Mouse (Mus musculus) right cerebral cortex, adult 2 months (tissue): ENCODE data around the gene Ubxn10.

Source experiments
- DNase-seq, 2 experiments: peaks; one replicate each; pipeline ENCODE4 v3.0.0; 2021 to 2022; ENCODE audit warnings: low spot score in 2 of 2

Gene Ubxn10

DNA sequence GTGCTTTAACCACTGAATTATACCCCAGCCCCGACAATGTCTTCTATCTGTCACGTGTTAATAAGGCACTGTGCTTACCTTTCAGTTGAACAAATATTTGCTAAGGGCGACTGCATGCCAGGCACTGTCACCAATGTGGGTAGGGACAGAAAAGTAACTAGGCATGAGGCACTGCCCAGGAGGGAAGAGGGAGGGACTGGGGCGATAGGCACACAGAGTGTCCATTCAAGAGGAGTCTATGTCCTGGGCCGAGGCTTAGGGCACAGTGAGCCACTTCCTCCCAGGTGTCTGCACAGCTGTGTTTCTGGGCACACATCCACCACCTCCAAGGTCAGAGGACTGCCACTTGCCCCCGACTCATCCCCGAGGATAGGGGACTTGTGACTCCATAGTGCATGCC, at the start of gene Ubxn10:
Gene Ubxn10 (minus strand): TSS at position 137 of the 400 bp plus-strand sequence.
- DNase-seq, result no peak

DNA sequence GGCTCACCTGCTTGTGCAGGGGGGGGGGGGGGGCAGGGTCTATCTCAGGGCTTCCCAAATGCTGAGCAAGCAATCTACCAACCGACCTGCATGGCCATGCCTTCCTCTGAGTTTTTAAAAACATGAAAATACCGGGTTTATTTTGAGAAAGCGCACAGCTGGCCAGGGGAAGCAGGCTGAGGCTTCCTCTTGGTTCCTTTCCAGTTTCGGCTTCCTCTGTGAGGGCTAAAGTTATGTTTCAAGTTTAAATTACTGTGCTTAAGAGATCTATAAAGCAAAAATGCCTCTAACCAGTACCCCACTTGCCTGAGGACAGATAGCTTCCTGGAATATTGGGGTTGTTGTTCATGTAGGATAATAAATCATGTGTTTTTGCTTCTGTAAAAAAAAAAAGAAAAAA, 49.2 kb upstream of the Ubxn10 start:
- DNase-seq, result peak in 1 of 2 experiments; percentile 44

DNA sequence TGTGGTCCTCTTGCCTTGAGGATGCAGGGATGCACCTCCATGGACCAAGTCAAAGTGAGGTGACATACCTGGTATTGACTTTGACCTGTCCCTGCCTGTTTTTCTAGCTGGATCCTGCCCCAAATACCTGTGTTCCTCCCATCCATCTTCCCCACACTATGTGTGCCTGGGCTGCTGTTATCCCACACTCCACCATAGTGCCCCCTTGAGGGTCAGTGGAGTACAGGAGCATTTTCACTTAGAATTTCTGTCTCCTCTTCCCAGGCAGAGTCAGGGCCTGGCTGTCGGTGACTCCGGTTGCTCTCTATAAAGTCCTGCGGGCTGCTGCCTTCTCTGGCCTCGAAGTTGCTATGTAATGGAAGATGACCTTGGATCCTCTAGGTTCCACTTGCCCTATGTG, 48.8 kb upstream of the Ubxn10 start:
- no peak for DNase-seq

DNA sequence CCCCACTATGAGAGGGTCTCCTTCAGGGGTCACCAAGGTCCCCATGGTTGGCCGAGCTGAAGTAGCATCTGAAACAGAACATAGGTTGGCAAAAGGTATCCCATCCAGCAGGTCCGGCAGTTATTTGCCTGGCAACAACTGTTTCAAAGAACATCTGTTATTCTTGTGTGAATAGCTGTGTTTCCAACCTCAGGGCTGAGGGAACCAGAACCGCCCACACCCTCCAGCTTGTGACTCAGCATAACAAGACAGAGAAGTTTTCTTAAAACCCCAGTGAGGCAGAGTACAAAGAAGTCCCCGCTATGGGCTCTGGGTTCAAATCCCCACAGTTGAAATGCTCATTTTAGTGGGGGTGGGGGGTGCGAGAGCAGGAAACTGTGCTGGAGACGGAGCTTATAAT, 45.1 kb upstream of the Ubxn10 start:
- DNase-seq, result peak; percentile 78 to 87

DNA sequence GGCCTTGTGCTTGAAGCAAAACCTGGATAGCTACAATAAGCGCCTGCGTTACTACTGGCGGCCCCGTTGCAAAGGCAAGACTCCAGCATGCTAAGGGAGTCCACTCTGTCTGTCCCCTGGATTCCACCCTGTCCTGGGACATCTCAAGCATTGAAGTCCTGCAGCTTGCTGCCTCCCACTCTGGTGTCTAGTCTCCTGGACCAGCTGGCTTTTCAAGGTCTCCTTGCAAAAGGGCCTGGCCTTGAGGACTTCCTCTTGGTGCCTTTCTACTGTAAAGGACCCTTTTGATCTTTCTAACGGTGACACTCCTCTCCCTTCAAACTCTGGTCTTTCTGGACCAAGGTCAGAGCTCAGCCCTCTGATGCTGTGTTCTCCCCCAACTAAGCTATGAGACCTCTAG, 43.3 kb upstream of the Ubxn10 start:
- DNase-seq, result no peak

DNA sequence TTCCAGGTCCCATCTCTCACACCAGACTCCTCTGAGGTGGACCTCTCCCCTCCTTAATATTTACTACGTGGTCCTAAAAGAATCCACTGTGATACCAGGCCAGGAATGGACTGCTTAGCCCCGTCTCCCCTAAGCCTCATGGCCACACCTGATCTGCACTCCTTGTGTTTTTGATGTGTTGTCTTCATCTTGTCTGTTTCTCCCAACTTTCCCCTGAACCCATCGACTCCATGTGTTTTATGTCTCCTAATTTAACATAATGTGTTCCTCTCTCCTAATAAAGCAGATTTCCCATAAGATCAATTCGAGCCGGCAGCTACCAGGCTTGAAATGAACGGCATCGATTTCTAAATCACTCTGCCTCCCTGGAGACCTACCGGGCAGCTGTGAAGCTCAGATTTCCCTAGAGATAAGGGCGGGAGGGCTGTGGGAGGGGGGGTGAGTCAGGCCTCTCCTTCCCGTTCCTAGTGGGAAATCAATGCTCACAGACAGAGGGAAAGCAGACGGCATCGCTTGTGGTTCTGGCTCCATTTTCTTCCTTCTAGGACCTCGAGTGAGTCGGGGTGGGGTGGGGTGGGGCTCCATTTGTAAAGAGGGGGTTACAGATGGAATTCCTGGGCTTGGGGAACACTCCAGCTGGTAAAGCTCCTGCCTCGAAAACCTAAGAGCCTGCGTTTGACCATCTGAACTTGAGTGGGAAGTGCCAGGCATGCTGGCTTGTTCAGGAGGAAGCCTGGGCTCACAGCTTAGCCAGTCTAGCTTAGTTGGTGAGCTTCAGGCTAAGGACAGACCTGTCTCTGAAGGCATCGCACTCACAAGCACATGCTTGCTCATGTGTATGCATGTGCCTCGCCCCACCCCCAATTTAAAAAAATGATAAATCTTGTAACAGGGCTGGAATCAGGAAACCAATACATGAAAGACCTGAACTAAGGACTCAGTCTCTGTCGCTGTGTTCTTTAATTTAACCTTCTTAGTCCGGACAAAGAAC, 40.7 kb upstream of the Ubxn10 start:
- DNase-seq, result no peak

DNA sequence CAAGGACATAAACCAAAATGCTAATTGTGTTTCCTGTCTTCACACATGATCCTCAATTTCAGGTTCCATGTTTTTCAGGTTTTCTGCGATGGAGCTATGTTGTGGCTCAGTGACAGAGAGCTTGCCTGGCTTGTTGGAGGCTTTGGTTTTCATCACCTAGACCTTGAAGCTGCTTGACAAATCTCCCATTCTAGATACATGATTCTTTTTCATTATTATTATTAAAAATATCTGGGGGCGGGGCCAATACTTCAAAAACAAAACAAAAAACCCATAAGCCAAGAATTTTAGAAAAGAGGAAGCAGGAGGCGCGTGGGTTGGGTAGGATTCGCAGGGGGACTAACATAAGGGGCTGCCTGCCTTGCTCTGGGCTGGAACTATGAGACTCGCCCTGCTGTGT, 38.5 kb upstream of the Ubxn10 start, which contains the start of gene Pla2g2d:
Gene Pla2g2d (plus strand): TSS at position 301 of the 400 bp plus-strand sequence.
- DNase-seq, result no peak

DNA sequence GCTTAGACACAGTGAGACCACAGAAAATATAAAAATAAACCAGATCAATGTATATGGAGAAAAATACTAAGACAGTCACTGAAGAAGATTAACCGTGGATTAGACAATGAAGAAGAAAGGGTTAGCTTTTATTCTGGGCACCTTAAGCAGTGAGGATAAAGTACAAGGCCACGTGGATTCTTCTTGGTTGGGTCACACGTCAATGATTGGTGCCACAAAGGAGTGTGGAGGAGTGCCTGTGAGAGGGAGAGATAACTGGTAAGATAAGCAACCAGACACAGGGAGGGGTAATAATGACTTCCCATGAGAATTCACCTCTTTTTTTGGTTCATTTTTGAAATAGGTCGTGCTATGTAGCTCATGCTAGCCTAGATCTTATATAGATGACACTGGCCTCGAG, 35.4 kb upstream of the Ubxn10 start:
- DNase-seq, result no peak

DNA sequence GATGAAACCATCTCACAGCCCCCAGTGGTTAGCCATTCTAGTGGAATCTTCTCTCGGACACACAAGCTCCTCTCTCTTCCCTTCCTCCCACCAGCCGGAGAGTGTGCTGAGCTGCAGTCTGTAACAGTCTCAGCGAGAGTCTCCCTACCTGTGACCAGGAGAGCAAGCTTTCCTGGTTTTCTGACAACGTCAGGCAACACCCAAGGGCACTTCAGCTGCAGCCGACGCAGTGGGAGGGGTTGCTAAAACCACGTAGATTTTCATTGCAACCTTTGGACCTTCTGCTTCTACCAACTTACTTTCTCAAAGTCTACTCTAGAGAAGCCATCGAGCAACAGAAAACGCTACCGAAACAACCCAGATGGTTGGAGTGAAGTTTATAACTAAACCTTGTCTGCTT, 35.0 kb upstream of the Ubxn10 start:
- no peak for DNase-seq

DNA sequence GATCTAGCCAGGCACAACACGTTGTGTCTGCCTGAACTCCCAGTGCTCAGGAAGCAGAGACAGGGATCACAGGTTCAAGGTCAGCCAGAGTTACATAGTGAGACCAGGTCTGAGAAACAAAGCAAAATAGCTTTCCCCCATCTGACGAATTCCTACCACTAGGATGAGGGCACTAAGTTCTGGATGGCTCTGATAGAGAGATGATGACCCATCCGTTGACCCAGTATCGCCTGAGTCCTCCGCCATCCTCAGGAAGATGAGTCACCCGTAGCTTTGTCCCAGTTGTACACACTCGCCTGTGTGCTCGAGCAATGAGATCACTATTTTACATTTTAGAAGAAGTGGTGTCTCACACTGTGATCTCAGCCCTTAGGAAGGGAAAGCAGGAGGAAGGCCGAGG, 25.3 kb upstream of the Ubxn10 start:
- DNase-seq, result no peak

DNA sequence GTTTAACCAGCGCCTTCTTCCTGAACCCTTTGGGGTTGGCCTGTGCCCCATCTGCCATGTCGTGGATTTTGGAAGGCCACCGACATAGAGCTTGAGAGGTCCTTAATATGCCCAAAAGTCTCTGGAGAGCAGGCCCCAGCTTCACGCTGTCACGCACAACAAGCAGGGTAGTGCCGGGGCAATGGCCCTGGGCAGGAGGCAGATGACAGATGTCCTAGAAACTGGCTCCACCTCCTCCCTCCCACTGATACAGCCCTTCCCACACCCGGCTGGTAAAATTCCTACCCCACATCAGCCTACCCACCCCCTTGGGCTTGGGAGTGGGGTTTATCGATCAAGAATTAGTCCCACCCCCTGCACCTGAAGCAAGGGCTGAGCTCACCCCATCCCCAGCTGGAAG, 20.4 kb upstream of the Ubxn10 start, which contains the start of gene Pla2g2f:
Gene Pla2g2f (minus strand): TSS at position 211 of the 400 bp plus-strand sequence.
- DNase-seq, result no peak

DNA sequence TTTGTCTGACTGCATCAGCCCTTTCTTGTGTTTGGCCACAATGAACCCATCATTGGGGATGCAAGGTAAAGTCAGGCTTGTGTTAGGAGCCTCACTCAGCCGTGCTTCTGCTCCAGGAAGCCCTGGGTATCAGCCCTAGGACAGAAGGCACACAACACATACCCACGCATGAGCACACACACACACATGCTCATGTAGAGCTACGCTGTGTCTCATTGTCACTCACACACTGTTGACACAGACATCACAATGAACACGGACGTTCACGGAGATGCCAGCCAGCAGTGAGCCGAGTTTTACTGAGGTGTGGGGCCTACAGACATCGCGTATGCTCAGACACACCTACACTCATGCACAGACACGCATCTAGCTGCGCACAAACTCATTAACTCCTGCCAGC, 19.0 kb upstream of the Ubxn10 start:
- DNase-seq, result no peak

DNA sequence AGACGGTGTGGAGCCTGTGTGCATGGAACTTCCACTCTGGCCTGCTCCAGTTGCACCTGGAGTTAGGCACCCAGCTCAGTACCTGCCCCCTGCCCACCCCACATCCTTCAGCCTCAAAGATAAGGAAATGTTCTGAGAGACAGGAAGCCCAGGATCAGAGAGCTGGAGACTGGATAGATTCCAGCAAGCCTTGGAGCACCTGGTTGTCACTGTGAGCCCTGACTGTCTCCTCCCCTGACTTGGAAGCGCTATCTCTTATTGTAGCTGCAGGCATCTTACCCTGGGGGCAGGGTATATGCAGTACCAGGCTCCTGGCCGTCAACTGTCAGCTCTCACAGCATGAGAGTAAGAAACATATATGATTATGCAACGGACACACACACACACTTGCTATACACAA, 18.5 kb upstream of the Ubxn10 start:
- DNase-seq, result no peak

DNA sequence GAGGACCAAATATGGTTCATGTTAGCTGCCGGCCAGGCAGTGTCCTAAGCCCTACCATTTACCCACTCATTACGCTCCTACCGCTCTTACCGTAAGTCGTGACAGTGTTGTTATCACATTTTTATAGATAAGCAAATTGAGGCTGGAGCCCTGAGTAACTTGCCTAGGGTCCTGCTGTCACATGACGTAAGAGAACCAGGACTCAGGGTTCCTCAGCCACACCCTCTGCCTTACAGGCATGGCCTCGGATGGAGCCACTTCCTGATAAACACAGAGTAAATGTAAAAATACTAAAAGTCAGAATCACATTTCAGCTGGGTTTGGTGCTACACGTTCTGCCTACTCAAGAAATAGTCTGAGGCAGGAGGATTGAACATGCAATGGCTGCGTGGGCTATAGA, 17.5 kb upstream of the Ubxn10 start:
- DNase-seq, result no peak

DNA sequence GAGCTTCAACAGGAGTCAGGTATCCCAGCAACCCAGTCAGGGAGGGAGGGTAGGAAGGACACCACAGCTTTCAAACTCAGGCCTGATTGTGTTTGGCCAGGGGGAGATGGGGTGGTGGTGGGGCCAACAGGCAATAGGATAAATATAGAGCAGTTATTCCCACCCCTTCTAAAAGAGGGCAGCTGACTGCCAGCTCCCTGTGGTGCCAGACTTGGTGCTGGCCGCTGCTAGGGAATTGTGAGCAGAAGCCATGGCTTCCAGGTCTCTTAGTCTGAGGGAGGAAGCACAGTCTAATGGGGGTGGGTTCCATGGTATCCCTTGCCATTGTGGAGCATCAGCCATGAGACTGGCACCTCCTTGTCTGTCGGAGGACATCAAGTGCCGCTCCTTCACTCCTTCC, 16.6 kb upstream of the Ubxn10 start:
- DNase-seq, result no peak

DNA sequence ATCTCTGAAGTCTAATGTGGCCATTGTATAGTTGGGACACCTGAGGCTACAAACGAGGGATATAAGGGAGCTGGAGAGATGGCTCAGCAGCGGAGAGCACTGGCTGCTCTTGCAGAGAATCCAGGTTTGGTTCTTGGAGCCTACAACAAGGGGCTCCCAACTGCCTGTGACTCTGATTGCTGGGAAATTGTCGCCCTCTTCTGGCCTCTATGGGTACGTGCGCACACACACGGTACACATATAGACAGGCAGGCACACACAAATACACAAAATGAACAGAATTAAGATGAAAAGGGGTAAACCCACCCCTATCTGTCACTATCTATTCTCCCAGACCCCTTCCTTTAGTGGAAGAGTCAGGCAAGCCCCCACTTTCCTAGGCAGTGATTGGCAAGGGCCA, 15.6 kb upstream of the Ubxn10 start:
- no peak for DNase-seq

DNA sequence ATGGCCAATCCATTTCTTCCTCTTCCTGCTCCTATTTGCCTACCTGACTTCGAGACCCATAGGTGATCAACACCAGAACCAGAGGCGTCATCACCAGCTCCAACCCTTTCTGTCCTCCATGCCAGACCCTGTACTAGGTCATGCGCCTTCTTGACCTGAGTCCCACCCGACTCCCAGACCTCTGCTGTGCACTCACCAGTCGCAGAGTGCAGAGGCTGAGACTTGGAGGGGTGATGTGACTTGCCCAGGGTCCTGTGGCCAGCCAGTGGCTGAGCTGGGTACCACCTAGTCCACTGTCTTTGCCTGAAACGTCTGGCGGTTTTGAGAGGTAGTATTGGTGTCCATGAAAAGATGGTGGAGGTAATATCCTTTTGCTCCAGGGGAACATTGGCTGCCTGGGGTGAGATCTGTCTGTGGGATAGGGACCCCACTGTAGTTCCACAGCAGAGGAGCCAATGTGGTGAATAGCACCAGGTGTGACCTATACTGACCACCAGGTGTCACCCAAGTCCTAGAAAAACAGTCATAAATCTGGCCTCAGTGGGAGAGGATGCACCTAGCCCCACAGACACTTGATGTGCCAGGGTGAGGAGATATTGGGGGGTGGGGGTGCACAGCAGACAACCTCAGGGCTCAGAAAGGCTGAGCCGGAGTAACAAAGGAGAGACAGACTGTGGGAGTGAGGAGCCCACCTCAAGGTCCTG, 11.6 kb upstream of the Ubxn10 start:
- peak; percentile 72 to 75 for DNase-seq

DNA sequence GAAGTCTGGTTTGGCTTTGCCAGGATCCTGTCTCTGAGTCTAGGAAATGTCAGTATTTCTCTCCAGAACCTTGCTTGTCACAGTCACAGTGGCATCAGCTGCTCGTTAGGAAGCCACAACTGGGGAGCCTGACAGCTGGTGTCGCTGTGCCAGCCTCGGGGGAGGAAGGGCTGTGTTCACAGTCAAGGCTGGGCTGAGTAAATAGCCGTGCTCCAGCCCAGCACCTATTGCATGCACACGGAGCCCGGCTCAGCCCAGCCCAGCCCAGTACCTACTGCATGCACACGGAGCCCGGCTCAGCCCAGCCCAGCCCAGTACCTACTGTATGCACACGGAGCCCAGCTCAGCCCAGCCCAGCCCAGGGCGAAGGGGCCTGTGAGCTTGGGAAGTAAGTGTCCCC, 10.9 kb upstream of the Ubxn10 start:
- peak in 1 of 2 experiments; percentile 66 for DNase-seq

DNA sequence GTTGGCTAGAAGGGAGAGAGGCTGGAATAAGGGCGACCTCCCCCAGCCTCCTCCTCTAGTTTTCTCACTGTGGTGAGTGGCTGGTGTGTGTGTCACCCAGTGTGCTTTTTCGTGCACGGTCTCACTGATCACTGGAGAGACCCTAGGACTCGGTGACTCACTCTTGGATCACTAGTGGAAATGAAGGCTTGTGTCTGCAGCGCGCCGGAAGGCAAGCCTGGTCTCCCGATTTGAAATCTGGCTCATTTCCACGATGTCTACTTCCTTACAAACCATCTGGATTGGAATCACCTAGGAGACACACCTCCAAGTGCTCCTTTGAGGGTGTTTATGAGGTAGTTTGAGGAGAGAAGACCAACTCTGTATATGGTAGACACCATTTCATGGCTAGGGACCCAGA, 9.9 kb upstream of the Ubxn10 start:
- DNase-seq, result peak in 1 of 2 experiments; percentile 59

DNA sequence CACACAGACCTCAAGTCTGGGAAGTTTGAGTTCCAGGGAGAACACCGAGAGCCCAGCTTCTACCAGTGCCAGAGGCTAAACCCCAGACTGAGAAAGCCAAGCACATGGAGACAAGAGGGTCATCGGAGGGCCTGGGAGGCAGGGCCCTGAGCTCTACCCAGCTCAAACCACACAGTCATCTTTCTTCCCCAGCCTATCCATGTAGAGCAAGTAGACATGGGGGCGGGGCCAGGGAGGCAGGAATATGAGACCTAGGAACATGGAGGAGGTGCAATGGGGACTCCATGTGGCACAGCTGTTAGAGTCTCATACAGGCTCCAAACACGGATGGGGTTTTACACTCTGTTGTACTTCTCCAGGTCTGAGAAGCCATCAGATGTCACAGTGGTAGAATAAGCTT, 8.9 kb upstream of the Ubxn10 start:
- no peak for DNase-seq

DNA sequence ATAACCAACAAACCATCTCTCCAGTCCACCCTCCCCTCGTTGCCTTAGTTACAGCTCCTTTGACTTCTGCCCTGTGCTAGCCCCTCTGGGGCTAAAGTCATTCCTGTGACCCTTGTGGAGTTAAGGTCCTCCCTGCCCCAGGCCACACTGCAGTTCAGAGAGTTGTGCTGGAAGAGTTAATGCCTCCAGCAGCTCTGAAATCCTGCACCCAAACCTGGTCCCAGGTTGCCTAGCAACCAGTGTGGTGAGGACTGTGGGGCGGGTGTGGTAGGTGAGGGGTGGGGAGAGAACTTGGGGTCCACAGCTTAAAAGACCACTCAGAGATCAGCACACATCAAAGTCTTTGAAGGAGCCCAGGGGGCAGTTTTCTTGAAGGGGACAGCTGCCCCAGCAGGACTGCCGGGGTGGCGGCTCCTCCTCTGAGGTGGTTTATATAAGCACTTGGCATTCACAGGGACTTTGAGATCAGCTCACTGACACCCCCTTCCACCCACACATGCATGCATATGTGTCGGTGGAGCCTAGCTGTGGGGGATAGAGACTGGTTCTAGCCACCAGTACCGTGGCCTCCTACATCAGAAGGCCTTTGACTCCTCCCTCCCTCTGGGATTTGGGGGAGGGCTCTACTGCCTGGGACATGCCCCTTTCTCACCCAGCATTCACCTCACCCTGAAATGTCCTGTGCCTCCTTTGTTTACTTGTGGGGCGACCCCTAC, 2.3 kb upstream of the Ubxn10 start:
- DNase-seq, result no peak

DNA sequence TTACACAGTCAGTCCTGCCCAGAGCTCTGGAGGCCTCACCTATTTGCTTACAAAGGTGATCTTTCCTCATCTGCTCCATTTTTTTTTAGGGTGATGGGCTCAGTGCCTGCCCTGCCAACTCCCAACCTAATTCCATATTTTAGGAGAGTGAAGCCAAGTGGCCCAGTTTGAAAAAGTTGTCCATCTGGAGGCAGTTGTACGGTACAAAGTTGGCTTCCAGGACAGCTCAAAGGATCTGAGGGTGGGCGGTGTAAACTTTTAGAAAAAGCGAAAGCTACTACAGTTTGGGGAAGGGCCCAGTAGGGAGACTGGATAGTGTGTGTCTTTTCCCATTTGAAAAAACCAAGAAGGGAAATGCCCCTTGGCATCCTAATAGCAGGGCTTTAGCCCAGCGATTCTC, 2.1 kb downstream of the Ubxn10 start:
- no peak for DNase-seq
